Mouse (Mus musculus) gonadal fat pad, adult 2 months (tissue): ENCODE results near the gene Angpt4. TPM values are rescaled to one million over a fixed set of nuclear protein-coding genes. Genes with fewer than 3 reads are reported as not detected.

Experiments
- DNase-seq: peaks from one replicate; pipeline ENCODE4 v3.0.0-alpha.2; 2012; ENCODE audit warnings: low read depth
- polyA plus RNA-seq: library from polyadenylated mRNA; depleted of rRNA; stranded (reverse); fragments of >200 nt; gene quantifications from 2 replicates; pipeline ENCODE4 v1.2.3, GENCODE M21; 2012

Gene Angpt4
- polyA plus RNA-seq, 1 experiment = 21.6 TPM

DNA sequence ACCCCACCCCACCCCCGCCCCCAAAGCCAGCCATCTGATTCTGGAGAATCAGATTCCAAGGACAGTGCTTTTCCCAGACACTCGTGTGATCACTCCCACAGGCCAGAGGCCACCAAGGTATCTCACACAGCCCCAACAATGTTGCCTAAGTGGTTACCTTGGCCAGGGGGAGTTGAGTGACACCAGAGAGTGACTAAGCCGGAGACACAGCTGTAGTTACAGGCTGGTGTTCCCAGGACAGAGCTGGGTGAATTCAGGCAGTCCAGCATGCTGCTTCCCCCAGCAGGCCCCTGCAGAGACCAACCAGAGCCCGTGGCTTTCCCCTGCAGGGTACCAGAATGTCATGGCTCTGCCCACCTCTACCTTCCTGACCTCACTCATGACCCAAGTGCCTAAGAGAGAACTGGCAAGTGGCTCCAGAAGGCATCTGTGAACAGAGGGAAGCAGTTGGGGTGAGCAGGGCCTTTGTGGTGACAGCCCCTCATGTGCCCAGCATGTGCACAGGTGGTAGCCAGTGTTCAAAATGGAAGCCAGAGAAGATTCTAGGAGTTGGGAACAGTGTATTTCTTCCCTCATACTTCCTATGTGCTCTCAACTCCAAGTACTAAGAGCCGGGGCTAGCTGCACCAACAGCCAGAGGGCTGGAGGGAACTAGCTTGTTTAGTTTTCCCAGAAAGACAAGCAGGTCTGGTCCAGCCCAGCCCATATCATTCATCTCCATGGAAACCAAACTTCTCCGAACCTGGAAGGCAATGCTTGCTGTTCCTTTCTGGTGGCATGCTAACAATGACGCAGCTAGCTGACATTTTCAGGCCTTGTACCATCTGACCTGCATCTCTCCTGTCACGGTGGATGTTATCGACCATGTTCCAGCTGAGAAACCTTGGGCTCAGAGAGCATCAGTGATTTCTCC, 50.5 kb downstream of the Angpt4 start:
- DNase-seq = no peak

DNA sequence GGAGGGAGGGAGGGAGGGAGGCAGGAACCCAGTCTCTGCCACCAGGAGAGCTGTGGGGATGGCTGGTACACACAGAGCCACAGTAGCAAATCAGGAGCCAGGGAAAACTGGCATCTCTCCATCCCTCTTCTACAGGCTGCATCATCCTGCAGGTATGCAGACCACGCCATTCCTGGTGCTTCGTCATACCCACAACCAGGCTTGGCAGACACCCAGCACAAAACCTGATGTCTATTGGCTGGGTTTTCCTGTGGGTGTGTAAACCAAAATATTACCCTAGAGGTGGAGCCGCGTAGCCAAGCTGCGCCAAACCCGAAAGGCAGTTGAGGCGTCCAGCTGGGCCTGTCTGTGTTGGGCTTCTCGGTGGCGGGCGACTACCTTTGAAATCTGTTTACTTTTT, 51.5 kb downstream of the Angpt4 start:
- DNase-seq = peak; percentile 45

DNA sequence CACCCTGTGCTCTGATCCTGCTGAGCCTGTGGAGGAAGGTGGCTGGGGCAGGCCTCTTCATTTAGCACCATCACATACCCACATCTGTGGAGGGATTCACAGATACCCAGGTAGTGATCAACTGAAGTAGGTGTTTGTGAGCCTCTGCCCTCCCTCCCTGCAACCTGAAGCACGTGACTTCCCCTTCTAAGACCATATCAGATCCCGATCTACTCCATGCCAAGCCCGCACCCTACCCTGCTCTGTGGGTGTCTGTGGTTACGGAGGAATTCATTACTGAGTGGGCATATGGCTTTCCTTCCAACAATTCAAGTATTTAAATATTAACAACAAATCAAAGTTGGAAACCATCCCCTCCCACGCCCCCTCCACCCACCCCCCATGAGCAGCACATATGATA, 52.3 kb downstream of the Angpt4 start:
- no peak for DNase-seq

DNA sequence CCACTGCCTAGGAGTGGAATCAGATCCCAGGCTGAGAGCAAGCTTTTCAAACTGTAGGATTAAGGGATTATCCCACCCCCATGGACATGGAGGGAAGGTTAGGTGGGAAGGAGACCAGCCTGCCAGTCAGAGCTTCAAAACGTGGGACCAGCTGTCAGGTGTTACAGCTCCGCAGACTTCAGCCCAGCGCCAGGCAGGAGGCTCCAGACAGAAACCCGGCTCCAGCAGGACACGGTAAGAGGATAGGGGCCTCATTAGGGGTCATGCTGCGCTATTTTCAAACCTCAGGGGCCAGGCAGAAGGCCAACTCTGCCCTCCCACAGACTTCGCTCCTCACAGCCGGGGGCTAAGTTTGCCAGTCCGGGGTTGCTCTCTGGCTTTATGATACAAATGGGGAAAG, 53.0 kb downstream of the Angpt4 start:
- DNase-seq = no peak

DNA sequence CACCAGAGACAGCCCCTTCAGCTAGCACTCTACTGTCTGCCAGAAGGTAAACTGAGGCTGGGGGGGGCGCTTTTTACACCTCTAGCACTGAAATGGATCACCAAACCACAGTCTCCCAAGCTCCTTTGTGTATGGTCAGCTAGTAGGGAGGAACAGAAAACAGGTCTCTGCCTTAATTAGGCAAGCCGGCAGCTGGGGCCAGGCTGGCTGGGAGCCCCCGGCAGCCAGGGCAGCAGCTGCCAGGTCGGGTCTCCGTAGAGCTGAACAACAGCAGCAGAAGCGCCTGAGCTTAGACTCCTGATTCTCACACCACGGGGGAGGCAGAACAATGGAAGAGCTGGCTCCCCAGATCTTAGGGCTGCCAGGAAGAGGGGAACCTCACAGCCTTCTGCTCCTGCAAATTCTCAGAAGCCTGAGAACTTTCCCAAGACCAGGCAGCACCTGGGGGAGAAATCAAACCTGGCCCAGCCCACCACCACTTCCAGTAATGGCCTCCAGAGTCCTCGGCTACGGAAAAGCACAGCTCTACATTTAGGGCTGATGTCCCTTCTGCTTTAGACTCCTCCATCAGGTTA, 56.3 kb downstream of the Angpt4 start:
- DNase-seq = no peak

DNA sequence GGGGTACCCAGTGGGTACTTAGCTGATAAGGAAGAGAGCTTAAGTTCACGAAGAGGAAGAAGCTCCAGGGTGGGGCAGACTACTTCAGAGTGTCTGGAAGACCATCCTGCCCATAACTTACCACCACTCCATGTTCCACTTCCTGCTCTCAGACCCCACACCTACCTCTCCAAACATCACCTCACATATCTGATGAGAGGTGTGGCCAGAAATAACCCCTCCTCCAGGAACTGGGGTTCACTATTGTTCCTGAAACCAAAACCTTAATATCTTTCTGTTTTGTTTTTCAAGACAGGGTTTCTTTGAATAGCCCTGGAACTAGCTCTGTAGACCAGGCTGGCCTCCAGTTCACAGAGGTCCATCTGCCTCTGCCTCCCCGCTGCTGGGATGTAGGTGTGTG, 56.8 kb downstream of the Angpt4 start:
- no peak for DNase-seq

DNA sequence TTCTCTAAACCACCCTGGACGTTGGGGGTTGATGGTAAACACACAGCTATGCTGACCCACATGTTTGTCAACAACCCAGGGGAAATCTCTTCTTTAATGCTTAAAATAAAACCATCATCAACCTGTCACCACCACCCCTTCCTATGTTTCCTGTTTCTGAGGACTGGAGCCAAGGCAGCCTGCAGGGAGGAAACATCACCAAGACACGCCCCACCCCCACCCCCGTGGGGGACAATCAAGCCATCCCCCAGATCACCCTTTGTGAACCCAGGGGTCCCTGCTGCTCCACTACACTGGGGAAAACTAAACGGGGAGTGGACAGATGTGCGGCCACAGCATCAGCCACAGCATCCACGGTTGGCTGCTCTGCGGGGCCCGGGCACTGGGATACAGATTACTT, 57.4 kb downstream of the Angpt4 start:
- no peak for DNase-seq

DNA sequence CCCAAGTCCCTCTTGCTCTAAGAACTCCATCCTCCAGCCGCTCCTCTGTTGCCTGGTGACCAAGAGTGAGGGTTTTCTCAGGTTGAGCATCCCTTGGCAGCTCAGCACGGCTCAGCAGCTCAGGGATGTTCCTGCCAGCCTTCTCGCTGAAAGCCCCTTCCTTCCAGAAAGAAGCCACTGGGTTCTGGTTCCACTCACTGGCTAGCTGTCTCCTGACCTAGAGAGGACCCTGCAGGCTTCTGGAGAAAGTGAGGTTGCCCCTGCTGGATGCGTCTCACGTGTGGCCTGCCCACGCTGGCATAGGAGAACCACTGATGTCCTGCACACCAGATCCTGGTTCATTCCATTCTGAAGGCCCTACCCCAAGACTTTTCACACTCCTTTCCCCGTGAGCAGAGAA, 58.0 kb downstream of the Angpt4 start:
- no peak for DNase-seq

DNA sequence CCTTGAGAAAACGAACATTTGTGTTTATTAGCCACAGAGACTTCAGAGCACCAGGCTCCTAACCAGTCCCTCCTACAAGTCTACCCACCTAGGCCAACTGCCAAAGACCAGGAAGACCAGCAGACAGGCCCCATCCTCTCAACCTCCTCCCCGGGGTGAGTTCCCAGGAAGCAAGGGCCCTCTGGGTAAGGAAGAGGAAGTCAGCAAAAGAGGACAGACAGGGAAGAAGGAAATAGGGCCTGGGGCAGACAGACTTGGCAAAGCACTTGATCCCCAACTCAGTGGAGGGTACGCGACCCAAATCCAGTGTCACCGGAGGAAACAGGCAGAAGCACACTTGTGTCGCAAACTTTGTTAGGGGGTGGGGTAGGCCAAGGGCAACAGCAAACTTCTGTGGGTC, 58.4 kb downstream of the Angpt4 start:
- no peak for DNase-seq

DNA sequence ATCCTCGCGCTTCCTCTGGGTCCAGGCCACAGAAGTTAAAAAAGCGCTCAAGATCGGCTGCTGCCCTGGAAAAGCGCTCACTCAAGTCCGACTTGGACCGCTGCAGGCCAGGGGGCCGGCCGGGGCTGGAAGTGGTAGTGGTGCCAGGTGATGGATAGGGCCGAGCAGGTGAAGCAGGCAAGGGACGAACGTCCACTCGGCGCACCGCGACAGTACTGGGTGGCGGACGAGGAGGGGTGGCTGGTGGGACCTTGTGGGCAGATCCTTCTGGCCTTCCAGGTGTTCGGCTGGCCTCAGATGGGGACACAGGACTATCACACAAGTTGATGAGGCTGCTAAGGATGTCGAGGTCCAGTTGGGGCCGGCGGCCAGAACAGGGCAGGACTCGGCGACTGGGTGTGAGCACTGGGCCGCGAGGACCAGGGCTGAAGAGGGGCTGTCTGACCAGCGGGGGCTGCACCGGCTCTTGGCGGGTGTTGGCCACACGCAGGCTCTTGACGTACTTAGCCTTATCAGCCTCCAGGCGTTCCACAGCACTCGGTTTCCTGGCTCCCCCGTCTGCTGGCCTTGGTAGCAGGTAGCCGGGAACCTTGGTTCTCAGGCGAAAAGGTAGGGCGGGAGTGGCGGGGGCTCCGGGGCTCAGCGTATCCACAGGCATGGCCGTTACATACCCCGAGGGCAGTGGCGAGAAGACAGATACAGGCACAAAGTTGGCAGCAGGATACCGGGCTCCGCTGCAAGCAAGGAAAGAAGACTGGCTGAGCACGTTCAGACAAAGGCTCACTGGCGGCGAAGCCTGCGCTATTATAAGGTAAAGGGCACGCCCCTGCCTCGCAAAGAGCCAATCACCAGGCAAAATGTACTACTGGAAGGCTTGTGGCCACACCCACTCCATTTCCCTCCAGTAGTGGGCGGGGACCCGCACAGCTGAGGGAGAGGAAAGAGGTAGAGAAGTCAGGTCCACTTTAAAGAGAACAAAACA, 59.5 kb downstream of the Angpt4 start:
- peak; percentile 65 for DNase-seq

DNA sequence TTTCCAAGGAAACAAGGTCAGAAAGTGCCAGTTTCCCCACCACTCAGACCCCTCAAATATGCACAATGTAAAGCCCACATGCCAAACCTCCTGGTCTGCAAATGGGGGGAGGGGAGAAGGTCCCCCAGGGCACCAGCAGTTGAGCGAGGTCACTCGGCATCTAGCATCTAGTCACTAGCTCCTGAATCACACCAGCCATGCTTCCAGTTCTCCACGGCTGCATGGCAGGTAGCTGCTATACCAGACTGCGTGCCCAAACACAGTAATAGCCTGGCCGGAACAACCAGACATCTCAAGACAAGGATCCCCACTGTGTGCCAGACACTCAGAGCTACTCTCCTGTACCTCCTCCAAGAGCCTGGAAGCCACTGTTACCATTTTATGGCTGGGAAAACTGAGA, 60.7 kb downstream of the Angpt4 start:
- DNase-seq = no peak

DNA sequence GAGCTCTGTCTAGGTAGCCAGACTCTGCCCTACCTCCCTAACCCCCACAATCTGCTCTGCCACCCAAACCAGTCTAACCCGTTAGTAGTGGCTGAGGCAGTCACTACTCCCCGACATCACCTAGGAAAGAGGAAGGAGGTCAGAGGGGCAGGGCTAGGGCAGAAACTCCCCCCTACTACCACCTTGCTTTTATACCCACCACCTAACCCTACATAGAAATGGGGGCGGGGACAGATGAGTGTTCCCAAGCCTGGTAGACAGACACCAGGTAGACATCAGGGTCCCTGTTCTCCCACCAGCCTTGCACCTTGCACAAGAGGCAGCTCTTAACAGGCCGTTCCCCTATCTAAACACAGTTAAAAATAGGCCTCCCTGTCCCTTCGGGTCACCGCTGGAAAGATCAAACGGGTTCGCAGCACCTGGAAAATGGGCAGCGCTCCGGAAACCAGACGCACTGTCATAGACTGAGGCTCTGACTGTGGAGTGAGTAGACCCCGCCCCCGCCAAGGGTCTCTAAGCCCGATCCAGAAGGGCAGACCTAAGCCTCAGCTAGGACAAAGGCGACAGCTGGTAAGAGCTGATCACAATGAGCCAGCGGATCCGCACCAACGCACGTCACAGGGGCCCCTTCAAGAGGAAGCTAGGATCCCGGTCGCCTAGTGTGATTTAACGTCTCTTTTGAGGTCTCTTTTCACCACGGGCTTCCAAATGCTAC, 62.0 kb downstream of the Angpt4 start:
- no peak for DNase-seq

DNA sequence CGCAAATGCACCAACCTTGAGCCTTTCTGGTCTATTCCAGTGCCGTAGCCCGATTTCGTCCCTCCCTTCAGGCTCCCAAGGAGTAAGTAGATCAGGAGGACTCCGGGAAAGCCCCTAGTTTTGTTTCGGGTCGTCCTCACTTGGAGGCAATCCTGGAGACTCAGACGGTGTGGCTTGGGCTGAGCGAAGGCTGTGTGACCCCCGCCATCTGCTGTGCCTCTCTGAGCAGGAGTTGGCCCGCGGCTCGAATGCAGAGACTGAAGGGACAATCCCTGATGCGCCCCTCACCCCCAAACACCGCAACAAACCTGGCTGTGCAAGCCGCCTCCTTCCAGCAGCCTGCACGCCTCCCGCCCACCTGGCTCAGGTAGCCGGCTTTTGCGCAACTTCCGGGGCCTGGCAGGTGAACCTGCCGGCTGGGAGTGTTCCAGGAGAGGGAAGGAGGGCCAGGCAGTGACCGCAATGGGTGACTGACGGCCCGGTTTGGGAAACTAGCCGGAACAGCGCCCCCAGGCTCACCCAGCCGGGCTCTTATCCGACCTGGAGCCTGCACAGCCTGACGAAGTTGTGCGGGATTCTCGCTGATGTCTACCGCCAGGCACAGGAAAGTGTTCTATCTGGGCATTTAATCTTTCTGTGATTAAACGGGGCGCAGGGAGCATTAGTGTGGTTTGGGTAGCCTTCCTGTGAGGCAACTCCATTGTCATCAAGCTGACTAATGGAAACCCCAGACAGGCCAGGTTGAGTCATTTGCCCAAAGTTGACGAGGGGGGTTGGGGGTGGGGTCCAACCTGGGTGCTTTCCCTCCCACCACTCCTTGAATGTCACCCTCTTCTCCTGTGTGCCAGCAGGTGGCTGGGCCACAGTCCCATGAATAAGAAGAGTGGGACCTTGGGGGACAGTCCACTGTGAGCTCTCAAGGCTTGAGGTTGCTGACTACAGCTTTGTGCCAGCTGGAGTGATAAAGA, 62.9 kb downstream of the Angpt4 start:
- DNase-seq = no peak

DNA sequence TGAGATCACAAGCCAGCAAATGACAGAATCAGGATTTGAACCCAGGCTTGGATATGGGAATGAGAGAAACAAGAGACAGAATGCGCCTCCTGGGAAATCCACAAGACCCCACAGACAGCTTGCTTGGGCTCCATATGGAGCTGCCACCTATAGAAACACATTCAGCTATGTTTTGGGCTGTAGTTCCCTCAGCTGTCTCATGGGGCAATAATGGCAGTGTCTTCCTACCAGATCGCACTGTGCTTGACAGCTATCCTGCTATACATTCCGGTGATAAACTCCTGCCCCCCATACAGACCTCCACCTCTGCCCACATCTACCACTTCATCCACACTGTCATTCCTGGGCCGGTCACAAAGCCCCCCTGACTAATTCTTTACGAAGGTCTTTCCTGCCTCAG, 64.3 kb downstream of the Angpt4 start:
- no peak for DNase-seq

DNA sequence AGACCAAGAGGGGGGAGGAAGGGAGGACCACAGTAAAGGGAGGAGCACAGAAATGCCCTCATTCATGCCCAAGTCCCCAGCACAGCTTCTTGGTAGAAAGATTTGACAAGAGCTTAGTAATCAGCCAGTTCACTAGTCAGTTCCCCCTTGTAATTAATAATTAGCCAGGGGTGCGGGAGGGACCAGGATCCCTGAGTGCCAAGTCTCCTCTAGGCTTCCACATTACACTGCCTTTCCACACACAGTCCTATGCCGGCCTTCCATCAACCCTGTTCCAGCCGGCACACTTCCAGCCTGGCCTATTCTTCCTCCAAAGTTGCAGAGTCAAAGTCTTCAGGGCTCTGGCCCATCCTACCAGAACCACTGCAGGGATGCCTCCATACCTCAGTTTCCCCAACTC, 65.1 kb downstream of the Angpt4 start:
- DNase-seq = no peak

DNA sequence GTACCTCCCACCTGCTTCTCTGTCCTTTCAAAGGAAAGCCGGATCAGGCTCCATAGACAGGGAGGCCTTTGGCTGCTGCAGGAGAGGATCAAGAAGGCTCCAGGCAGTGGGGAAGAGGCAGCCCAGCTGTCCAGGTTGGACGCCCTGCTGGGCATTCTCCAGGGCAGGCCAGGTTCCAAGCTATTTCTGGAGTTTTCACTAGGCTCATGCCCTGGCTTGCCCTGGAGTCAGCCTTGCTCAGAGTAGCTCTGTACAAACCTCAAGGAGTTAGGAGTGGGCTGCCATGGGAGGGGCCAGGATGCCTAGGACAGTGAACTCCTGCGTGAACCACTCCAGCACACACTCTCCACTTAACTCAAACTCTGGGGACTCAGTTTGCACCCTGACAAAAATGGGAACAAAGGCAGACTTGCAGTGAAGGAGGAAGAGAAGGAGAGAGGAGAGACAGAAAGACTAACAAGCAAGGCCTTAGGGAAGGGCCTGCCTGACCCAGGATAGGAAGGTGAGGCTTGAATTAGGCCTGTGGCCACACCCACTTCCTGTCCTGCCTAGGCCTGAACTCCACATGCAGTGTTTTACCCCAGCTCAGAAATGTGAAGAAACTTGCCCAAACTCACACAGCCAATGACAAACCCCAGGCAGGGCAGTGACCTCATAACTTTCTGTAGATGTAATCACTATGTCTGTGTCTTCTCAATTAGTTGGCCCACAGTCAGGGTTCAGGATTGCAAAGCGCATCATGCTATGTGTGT, 66.9 kb downstream of the Angpt4 start:
- no peak for DNase-seq

DNA sequence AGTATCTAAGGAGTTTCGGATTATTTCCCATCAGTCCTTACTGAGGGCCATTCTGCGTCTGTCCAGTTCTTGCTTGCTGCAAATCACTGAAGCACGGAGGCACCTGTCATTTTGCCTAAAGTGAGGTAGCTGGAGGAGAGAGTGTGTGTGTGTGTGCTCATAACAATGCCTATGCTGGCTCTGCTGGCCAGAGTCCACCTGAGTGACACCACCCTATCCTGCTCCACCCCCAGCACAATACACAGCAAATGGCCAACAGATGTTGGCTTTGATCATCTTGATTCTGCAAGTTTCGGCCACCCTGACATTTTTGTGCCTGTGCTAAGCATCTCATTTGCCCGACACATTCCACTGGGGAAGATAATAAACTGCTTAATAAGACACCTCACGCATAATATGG, 67.5 kb downstream of the Angpt4 start:
- DNase-seq = no peak

DNA sequence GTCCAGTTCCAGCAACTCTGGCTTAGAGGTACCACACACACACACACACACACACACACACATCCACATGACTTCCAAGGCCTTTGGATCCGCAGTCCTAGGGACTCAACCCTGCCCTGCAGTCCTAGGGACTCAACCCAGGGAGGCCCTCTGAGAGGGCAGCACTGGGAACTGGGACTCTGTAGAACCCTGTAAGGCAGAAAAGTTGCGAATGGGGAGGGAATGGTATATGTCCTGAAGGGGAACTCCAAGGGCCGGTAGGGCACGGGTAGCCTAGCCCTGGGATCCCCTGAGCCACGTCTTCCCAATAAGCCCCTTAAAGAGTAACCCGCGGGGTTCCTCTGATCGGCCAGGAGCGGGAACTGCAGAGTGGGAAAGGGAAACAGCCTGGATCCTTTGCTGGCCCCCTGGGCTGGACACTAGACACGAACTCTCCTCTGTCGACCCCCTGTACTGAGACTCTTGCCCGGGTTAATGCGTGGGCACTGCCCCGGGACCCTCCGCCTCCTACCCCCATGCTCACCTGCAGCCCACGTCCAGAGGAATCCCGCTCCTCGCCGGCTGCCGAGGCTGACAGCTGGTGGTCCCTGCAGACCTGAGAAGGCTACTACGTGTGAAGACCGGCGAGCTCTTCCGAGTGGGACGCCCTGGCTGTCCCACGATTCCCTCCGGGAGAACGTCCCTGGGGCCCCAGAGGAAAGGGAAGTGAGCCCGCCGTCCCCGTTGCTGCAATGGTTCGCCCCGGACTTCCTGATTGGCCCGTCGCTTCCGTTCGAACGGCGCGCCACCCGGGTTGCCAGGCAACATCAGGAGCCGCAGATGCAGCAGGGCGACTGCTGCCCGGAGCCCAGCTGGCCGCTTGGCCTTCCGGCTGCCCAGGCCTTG, 68.7 kb downstream of the Angpt4 start, which contains the start of gene Fam110a:
TSS of gene Fam110a (minus strand) at position 750 of the 885 bp plus-strand sequence.
- DNase-seq = no peak

DNA sequence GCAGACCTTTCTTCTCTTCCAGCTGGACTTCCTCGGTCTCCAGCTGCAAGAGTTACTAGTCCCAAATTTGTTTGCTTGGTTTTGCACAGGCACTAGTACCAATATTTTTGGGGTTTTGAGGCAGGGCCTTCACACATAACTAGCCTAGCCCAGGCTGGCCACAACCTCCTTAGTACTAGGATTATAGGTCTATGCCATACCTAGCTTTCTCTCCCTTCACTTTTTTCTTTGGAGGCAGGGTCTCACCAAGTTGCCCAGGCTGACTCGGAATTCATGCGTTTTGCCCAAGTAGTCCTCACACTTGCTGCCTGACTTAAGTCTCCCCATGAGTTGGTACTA, 69.3 kb downstream of the Angpt4 start:
- no peak for DNase-seq
